Mouse (Mus musculus) urinary bladder, postnatal 10 days (tissue): ENCODE measurements around the gene Rnf217.

Experiments
- DNase-seq: peaks from one replicate; pipeline ENCODE4 v3.0.0; 2022; ENCODE audit warnings: low spot score

Gene Rnf217

DNA sequence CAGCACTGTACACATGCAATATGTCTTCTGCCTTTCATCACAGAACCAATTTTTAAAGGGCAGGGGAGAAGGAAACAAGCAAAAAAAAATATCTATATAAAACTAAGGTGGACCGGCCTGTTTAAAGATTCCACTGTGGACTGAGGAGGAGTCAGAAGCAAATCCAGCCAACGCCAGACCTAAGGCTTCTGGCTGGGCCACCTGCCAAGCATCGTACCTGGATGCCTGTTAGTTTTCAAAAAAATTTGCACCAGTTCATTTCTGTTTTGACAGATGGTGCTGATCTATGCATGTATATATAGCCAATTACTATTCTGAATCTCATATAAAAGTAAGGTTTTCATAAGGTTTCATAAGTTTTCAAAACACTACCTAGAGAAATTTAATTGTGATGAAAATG lies 113.2 kb downstream of the Rnf217 start:
- DNase-seq = no peak

DNA sequence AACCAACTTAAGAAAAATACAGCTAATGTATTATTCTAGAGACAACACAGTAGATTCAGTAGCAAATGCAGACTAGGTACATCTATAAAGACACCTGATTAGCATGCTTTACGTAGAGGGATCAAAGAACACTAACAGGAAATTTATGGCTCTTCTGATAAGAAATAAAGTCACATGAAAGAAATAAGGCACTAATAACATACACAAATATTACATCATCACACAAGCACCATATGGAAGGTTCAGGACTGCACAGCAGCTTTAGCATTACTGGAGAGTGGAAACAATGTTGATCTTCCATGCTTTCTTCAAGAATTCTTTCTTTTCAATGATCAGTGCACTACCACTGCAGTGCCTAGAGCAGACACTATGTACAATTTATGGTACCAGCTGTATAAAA lies 114.7 kb downstream of the Rnf217 start:
- DNase-seq = no peak

DNA sequence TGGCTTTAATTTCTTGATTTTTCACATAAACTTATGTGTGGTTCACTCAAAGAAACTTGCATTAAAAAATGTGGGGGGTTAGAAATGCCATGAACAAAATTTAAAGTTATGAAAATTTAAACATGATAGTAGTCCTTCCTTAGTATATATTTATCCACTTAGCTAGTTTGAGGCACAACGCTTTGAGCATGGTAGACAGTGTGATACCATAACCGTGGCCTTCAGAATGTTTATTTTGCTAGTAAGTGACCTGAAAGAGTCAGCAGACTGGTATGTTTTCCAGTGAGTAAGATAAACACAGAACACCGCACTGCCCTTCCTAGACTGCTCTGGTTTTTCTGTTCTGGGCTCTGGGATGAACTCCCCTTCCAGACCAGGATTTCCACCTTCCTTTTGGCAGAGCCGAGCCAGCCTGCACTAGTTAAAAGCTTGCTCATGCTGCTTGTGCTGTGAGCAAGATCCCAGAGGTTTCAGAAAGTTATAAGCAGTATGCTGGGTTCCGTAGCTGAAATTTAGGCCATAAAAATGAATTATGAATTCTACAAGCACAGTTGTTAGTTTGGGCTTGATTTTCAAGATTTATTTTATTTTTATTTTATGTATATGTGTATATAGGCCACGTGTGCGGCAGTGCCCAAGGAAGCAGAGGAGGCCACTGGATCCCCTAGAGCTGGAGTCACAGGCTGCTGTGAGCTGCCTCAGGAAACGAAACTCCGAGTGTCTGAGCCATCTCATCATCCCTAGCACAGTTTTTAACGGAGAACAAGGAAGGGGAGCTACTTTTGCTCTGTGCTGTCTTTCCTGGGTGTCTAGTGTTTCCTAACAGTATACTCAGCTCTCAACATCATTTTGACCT lies 141.7 kb downstream of the Rnf217 start:
- DNase-seq = no peak

DNA sequence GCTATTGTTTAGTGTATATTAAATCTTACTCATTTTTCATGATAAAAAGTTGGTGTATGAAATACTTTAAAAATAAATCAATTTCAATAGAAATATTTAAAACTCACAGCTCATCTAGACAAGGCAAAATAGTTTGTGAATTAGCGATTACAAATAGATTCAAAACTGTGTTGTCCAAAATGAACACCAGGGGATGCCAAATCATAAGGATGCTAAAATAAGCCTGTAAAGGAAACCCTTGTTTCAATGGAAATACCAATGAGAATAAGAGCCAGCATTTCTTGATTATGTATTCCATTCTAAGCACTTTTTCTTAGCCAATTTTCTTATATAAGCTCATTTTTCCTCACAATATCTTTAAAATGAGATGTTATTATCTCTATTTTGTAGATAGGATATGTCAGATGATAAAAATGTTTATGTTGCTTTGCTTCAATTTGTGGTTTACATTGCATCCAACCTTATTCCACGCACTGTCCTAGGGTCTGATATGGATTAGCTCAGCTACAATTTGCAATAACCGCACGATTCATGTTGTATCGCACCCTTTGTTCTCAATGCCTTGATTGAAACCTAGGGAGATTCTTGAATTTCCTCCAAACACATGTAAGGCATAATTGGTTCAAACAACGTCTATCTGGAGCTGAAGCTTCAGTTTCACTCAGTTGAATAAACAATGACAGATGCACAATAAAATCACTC lies 143.0 kb downstream of the Rnf217 start:
- no peak for DNase-seq

DNA sequence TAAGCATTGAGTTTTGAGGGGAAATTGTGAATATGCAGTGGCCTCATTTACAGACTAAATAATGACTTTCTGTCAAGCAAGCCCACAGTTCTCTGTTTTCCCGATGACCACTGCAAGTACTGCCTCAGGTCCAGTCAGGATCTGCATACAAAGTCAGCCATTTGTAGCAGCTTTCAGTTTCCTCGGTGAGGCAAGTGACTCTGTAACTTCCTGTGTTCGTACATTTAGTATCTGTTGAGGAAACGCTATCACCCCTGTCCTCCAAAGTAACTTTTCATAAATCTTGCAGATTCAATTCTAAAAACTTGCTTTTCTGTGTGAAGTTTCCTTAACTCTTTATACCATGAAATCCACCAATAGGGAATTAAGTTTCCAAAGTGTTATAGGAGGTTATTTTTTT lies 143.6 kb downstream of the Rnf217 start:
- no peak for DNase-seq

DNA sequence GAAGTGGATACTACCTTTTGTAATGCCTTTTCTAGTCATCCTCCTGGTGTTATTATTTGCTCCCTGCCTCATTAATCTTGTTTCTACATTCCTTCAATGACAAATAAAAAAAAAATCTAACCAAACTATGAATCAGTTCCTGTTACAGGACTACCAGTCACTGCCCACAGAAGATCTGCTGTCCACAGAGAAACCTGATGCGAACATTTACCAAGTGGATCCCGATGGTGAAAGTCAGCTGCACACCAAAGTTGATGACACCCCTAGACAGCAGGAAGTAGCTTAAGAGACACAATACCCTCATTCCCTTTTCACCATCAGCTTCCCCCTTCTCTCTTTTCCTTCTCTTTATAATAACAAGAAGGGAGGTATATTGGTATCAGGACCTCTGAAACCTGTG lies 145.9 kb downstream of the Rnf217 start:
- DNase-seq = no peak

DNA sequence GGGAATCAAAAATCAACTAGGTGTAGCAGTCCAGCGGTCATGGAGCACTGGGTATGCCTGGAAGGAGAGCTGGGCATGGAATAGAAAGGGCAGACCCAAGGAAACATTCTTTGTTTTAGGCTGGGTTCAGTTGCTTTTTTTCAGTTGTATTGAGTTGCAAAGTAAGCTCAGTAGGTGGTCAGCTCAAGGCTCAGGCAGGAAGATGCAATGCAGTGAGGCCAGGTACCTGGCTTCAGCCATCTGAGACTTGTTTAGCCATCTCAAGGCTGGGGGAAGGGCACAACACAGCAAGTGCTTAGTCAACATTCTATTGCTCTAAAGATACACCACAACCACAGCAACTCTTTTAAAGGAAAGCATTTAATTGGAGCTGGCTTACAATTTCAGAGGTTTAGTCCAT lies 152.2 kb downstream of the Rnf217 start:
- DNase-seq = no peak

DNA sequence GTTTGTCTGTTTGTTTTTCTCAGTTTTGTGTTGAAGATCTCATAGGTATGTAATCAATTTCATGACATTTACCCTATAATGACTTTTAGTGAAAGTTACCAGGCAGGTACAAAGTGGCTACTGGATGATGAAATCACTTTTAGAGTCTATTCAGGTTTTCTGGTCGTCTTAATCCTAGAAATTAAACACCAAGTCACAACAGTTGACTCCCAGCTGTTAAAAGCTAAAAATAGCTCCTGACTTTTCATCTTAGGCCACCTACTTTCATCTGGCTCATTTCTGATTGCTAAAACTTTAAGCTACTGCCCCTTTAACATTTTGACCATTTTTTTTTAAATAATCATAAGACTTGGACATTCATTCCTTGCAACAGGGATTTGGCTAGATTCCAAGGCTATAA lies 161.9 kb downstream of the Rnf217 start:
- no peak for DNase-seq

DNA sequence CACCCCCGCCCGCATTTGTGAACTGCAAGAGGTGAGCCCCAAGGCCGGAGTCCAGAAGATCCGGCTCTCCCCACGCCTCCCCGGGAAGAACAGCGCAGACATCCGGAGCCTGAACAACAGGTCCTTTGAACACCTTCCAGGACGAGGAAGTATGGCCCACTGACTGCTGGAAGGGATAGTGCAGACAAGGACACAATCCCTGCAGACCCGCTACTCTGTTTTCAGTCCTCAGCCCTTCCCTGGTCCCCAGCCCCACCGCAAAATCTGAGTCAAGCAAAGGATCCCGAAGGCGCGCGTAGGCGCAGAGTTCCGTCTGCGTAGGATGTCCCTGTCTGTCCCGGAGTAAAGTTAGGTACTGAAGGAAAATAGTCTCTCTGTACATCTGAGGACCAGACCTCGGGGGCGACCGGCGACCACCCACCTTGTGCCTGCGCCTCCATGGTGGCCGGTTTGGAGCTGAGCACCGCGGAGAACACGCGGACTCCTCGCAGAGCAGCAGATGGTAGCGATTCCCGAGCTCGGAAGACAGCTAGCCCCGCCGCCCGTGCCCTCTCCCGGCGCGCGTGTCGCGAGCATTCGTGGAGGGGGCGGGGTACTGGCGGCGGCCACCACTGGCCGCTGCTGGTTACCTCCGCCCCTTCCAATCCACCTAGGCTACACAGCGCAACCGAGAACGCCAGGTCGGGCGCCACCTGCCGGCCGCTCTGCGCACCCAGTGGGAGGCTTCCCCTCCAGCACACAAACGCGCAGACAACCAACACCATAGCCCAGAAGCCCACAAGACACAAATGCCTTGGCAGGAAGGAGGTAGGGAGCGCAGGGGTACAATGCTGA lies 163.5 kb downstream of the Rnf217 start, which contains the start of gene Tpd52l1:
TSS of gene Tpd52l1 (minus strand) at position 668 of the 834 bp plus-strand sequence.
- DNase-seq = peak; percentile 41

DNA sequence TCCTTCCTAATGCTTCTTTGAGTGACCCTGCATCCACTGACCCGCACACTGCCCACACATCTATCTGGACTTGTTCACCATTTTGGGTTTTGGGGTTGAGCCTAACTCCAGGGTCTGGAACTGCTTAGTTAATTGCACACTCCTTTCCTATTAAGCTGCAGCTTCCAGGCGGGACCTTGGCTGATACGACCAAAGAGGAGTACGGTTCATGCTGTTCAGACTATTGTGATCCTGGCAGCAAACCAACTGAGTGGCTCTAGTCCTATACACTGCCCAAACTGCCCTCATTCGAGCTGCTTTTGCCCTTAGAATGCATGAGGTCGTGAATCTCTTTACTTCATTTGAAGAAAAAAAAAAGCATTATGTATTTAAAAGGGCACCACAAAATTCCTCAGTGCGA lies 164.8 kb downstream of the Rnf217 start:
- DNase-seq = no peak
